Mouse (Mus musculus) CH12.LX (cell line): ENCODE measurements around the gene Bag1. TPM values are rescaled to one million over a fixed set of nuclear protein-coding genes. Genes with fewer than 3 reads are reported as not detected.

Experiments used
- DNase-seq: peaks from one replicate; pipeline ENCODE4 v3.0.0-alpha.2; 2013; ENCODE audit errors: extremely low read depth
- H3K27ac ChIP-seq: 2 replicates; pipeline ENCODE4 v1.5.1; 2012; ENCODE audit warnings: low read depth, mild to moderate bottlenecking, control low read depth, moderate library complexity; ENCODE audit not compliant: insufficient read depth
- H3K27me3 ChIP-seq: replicated peaks from 2 replicates; pipeline ENCODE3; 2012; ENCODE audit warnings: inconsistent platforms
- H3K36me3 ChIP-seq, 2 experiments: replicated peaks in 1 of 2; 2 replicates each; pipeline versions ENCODE3 to v1.6.1; 2012; ENCODE audit warnings: inconsistent platforms in 1 of 2, low read length in 1 of 2, mild to moderate bottlenecking in 1 of 2, mixed read lengths in 1 of 2, moderate library complexity in 1 of 2; ENCODE audit not compliant: control insufficient read depth in 1 of 2, insufficient read depth in 1 of 2
- H3K4me1 ChIP-seq, 2 experiments: 2 replicates each; pipeline ENCODE4 v1.6.1; 2012; ENCODE audit warnings: inconsistent platforms in 1 of 2, moderate library complexity in 1 of 2; ENCODE audit not compliant: insufficient read depth in 2 of 2, control insufficient read depth in 1 of 2
- H3K4me2 ChIP-seq: 2 replicates; pipeline ENCODE4 v1.6.1; 2012; ENCODE audit warnings: low read depth, mild to moderate bottlenecking, control low read depth; ENCODE audit not compliant: poor library complexity, insufficient read depth, severe bottlenecking
- H3K4me3 ChIP-seq, 3 experiments: fragments of 150-350 bp in 1 of 3; sonication (generic) in 1 of 3; replicated peaks in 1 of 3; 2 replicates each; pipeline versions ENCODE3 to v1.5.1; 2011 to 2012; ENCODE audit warnings: low read depth in 2 of 3, low read length in 2 of 3, mild to moderate bottlenecking in 2 of 3, moderate library complexity in 2 of 3, control low read depth in 1 of 3, improper control_type of control experiment in 1 of 3, inconsistent platforms in 1 of 3, mixed read lengths in 1 of 3; ENCODE audit not compliant: poor library complexity in 1 of 3
- H3K79me2 ChIP-seq: replicated peaks from 2 replicates; pipeline ENCODE4 v1.6.1; 2012; ENCODE audit warnings: mild to moderate bottlenecking, moderate library complexity; ENCODE audit not compliant: control insufficient read depth, poor library complexity, insufficient read depth, severe bottlenecking; ENCODE audit errors: extremely low read depth
- H3K9ac ChIP-seq: 2 replicates; pipeline ENCODE4 v1.6.1; 2012; ENCODE audit warnings: low read depth, mild to moderate bottlenecking, control low read depth, moderate library complexity; ENCODE audit not compliant: insufficient read depth
- H3K9me3 ChIP-seq: replicated peaks from 2 replicates; pipeline ENCODE3; 2012; ENCODE audit warnings: low read length, inconsistent platforms, mixed read lengths
- BHLHE40 ChIP-seq: IDR thresholded peaks from 2 replicates; pipeline ENCODE4 v1.6.1; 2011; ENCODE audit warnings: mild to moderate bottlenecking, low read depth, low read length, improper control_type of control experiment
- CHD1 ChIP-seq: IDR thresholded peaks from 2 replicates; pipeline ENCODE4 v1.6.1; 2012; ENCODE audit warnings: low read depth, low read length, improper control_type of control experiment, inconsistent platforms
- CHD2 ChIP-seq: IDR thresholded peaks from 2 replicates; pipeline ENCODE4 v1.6.1; 2011; ENCODE audit warnings: low read length, improper control_type of control experiment
- CTCF ChIP-seq, 2 experiments: IDR thresholded peaks in 1 of 2; conservative IDR thresholded peaks in 1 of 2; 2 replicates each; pipeline ENCODE4 v1.5.1; 2011 to 2012; ENCODE audit warnings: low read depth in 2 of 2, low read length in 2 of 2, improper control_type of control experiment in 1 of 2, inconsistent platforms in 1 of 2, mild to moderate bottlenecking in 1 of 2, moderate library complexity in 1 of 2
- E2F4 ChIP-seq: IDR thresholded peaks from 2 replicates; pipeline ENCODE4 v1.6.1; 2011; ENCODE audit warnings: low read depth, low read length, improper control_type of control experiment; ENCODE audit not compliant: insufficient replicate concordance
- ELF1 ChIP-seq: IDR thresholded peaks from 2 replicates; pipeline ENCODE4 v1.6.1; 2014; ENCODE audit warnings: low read depth, mild to moderate bottlenecking, inconsistent platforms, low read length, improper control_type of control experiment
- EP300 ChIP-seq: IDR thresholded peaks from 2 replicates; pipeline ENCODE4 v1.6.1; 2011; ENCODE audit warnings: low read length, improper control_type of control experiment
- ETS1 ChIP-seq: conservative IDR thresholded peaks from 2 replicates; pipeline ENCODE4 v1.6.1; 2012; ENCODE audit warnings: low read depth, mild to moderate bottlenecking, inconsistent platforms, low read length, improper control_type of control experiment, moderate library complexity
- GABPA ChIP-seq: IDR thresholded peaks from 2 replicates; pipeline ENCODE4 v1.6.1; 2012; ENCODE audit warnings: low read depth, low read length, improper control_type of control experiment, inconsistent platforms; ENCODE audit not compliant: insufficient replicate concordance
- HCFC1 ChIP-seq: IDR thresholded peaks from 2 replicates; pipeline ENCODE4 v1.6.1; 2012; ENCODE audit warnings: low read depth, mild to moderate bottlenecking, inconsistent platforms, low read length, improper control_type of control experiment
- IRF4 ChIP-seq: IDR thresholded peaks from 2 replicates; pipeline ENCODE4 v1.6.1; 2014; ENCODE audit warnings: low read depth, mild to moderate bottlenecking, inconsistent platforms, low read length, improper control_type of control experiment
- JUN ChIP-seq: IDR thresholded peaks from 2 replicates; pipeline ENCODE4 v1.6.1; 2011; ENCODE audit warnings: low read depth, mild to moderate bottlenecking, low read length, improper control_type of control experiment, moderate library complexity; ENCODE audit not compliant: insufficient read depth
- JUND ChIP-seq: conservative IDR thresholded peaks from 2 replicates; pipeline ENCODE4 v1.6.1; 2011; ENCODE audit warnings: low read depth, low read length, improper control_type of control experiment
- KAT2A ChIP-seq: IDR thresholded peaks from 2 replicates; pipeline ENCODE4 v1.6.1; 2012; ENCODE audit warnings: low read length, improper control_type of control experiment, inconsistent platforms; ENCODE audit not compliant: insufficient replicate concordance
- MAFK ChIP-seq: IDR thresholded peaks from 2 replicates; pipeline ENCODE4 v1.6.1; 2011; ENCODE audit warnings: low read length, improper control_type of control experiment; ENCODE audit not compliant: insufficient replicate concordance
- MAX ChIP-seq: IDR thresholded peaks from 2 replicates; pipeline ENCODE4 v1.6.1; 2011; ENCODE audit warnings: low read length, improper control_type of control experiment
- MAZ ChIP-seq: IDR thresholded peaks from 2 replicates; pipeline ENCODE4 v1.6.1; 2012; ENCODE audit warnings: low read depth, mild to moderate bottlenecking, inconsistent platforms, low read length, improper control_type of control experiment, moderate library complexity
- MEF2A ChIP-seq: IDR thresholded peaks from 2 replicates; pipeline ENCODE4 v1.6.1; 2014; ENCODE audit warnings: low read depth, mild to moderate bottlenecking, inconsistent platforms, low read length, improper control_type of control experiment, borderline replicate concordance
- MXI1 ChIP-seq: IDR thresholded peaks from 2 replicates; pipeline ENCODE4 v1.6.1; 2011; ENCODE audit warnings: mild to moderate bottlenecking, low read depth, low read length, improper control_type of control experiment
- MYC ChIP-seq: IDR thresholded peaks from 2 replicates; pipeline ENCODE4 v1.6.1; 2011; ENCODE audit warnings: low read depth, mild to moderate bottlenecking, improper control_type of control experiment, low read length
- NELFE ChIP-seq: IDR thresholded peaks from 2 replicates; pipeline ENCODE4 v1.6.1; 2011; ENCODE audit warnings: low read depth, low read length, improper control_type of control experiment
- NRF1 ChIP-seq: IDR thresholded peaks from 2 replicates; pipeline ENCODE4 v1.6.1; 2014; ENCODE audit warnings: low read depth, mild to moderate bottlenecking, inconsistent platforms, low read length, improper control_type of control experiment, moderate library complexity
- PAX5 ChIP-seq: IDR thresholded peaks from 2 replicates; pipeline ENCODE4 v1.6.1; 2012; ENCODE audit warnings: low read length, inconsistent platforms, mixed read lengths
- POLR2A ChIP-seq: IDR thresholded peaks from 2 replicates; pipeline ENCODE4 v1.6.1; 2011; ENCODE audit warnings: low read depth, mild to moderate bottlenecking, improper control_type of control experiment, low read length
- POLR2AphosphoS2 ChIP-seq: IDR thresholded peaks from 2 replicates; pipeline ENCODE4 v1.6.1; 2011; ENCODE audit warnings: low read depth, low read length, improper control_type of control experiment
- RAD21 ChIP-seq: IDR thresholded peaks from 2 replicates; pipeline ENCODE4 v1.6.1; 2011; ENCODE audit warnings: low read depth, mild to moderate bottlenecking, low read length, improper control_type of control experiment, moderate library complexity
- RCOR1 ChIP-seq: conservative IDR thresholded peaks from 2 replicates; pipeline ENCODE4 v1.6.1; 2012; ENCODE audit warnings: low read depth, mild to moderate bottlenecking, inconsistent platforms, low read length, improper control_type of control experiment
- SIN3A ChIP-seq: IDR thresholded peaks from 2 replicates; pipeline ENCODE4 v1.6.1; 2012; ENCODE audit warnings: low read length, improper control_type of control experiment, inconsistent platforms
- SMC3 ChIP-seq: IDR thresholded peaks from 2 replicates; pipeline ENCODE4 v1.6.1; 2011; ENCODE audit warnings: low read depth, low read length, improper control_type of control experiment
- TBP ChIP-seq: conservative IDR thresholded peaks from 2 replicates; pipeline ENCODE4 v1.6.1; 2011; ENCODE audit warnings: low read depth, low read length, improper control_type of control experiment
- TCF12 ChIP-seq: IDR thresholded peaks from 2 replicates; pipeline ENCODE4 v1.6.1; 2014; ENCODE audit warnings: low read depth, mild to moderate bottlenecking, inconsistent platforms, low read length, improper control_type of control experiment
- UBTF ChIP-seq: IDR thresholded peaks from 2 replicates; pipeline ENCODE4 v1.6.1; 2012; ENCODE audit warnings: low read depth, mild to moderate bottlenecking, inconsistent platforms, low read length, improper control_type of control experiment, moderate library complexity
- USF1 ChIP-seq: IDR thresholded peaks from 2 replicates; pipeline ENCODE4 v1.6.1; 2014; ENCODE audit warnings: low read depth, mild to moderate bottlenecking, inconsistent platforms, low read length, improper control_type of control experiment
- USF2 ChIP-seq: conservative IDR thresholded peaks from 2 replicates; pipeline ENCODE4 v1.6.1; 2011; ENCODE audit warnings: low read depth, low read length, improper control_type of control experiment
- ZC3H11A ChIP-seq: IDR thresholded peaks from 2 replicates; pipeline ENCODE4 v1.6.1; 2012; ENCODE audit warnings: low read depth, mild to moderate bottlenecking, inconsistent platforms, low read length, improper control_type of control experiment
- ZKSCAN1 ChIP-seq: IDR thresholded peaks from 2 replicates; pipeline ENCODE4 v1.6.1; 2012; ENCODE audit warnings: low read depth, inconsistent platforms, low read length, improper control_type of control experiment, borderline replicate concordance
- ZMIZ1 ChIP-seq: IDR thresholded peaks from 2 replicates; pipeline ENCODE4 v1.6.1; 2012; ENCODE audit warnings: low read depth, mild to moderate bottlenecking, inconsistent platforms, low read length, improper control_type of control experiment
- ZNF384 ChIP-seq: IDR thresholded peaks from 2 replicates; pipeline ENCODE4 v1.6.1; 2012; ENCODE audit warnings: low read depth, low read length, improper control_type of control experiment, inconsistent platforms
- dilution Hi-C: fragments of 300-500 bp; cut with MboI; formaldehyde crosslinking; loops from 2 replicates; pipeline ENCODE4 v1.14.3; 2020; ENCODE audit warnings: low sequenced_read_pairs; ENCODE audit not compliant: extremely low pct_unique_long_range_greater_than_20kb, extremely low pct_ligation_motif_present
- in situ Hi-C: fragments of 300-500 bp; cut with MboI; formaldehyde crosslinking; loops from 3 replicates; pipeline ENCODE4 v1.14.3; 2019; ENCODE audit warnings: low sequenced_read_pairs, low pct_ligation_motif_present, low pct_unique_long_range_greater_than_20kb, mixed read lengths
- polyA plus RNA-seq: library from polyadenylated mRNA; unstranded; fragments of >175 nt; gene quantifications from 2 replicates; pipeline ENCODE4 v1.2.1, GENCODE M21; 2012; ENCODE audit warnings: low read depth; ENCODE audit not compliant: insufficient read length
- total RNA-seq, 2 experiments: library from RNA; depleted of rRNA; stranded (reverse); fragments of 300-350 nt in 1 of 2; fragments of >200 nt in 1 of 2; gene quantifications; 2 replicates each; pipeline ENCODE4 v1.2.3; 2012 to 2014

The Bag1 gene
- 105 and 123 TPM in 2 replicates for total RNA-seq (2012; rRNA removed)
- 149 and 190 TPM in 2 replicates for total RNA-seq (2014; rRNA removed)
- polyA plus RNA-seq: 161 and 193 TPM in 2 replicates

GRCm38 (mm10) chr4:40948160-40948708 is at the start of gene Bag1, which contains the start of gene Chmp5:
Bag1 (minus strand) TSS chr4:40948294.
Chmp5 (plus strand) TSS chr4:40948407.
- no peaks in the 10 kb centered on the region for H3K27me3 ChIP-seq
- peak within 1 kb of the TSS; percentile 94 for H3K9ac ChIP-seq
- H3K36me3 ChIP-seq: peaks cover 20 to 64% of the 10 kb centered on the region in 2 experiments
- peaks cover 28% of the 10 kb centered on the region for H3K79me2 ChIP-seq
- dilution Hi-C loops (no loop called here), in situ Hi-C loops (no loop called here)
- peaks cover 9 to 35% of the 10 kb centered on the region in 2 experiments; a peak in 3 of 4 replicates for H3K4me1 ChIP-seq
- peak within 1 kb of the TSS; percentile 89 to 97 (median 95) for H3K4me3 ChIP-seq
- H3K27ac ChIP-seq: peak within 1 kb of the TSS; percentile 49
- peak; percentile 98 for DNase-seq
- peak within 1 kb of the TSS; percentile 96 for H3K4me2 ChIP-seq
- no peaks in the 10 kb centered on the region for H3K9me3 ChIP-seq
- TF ChIP-seq JUND (no peak), MXI1 (no peak), USF1 (no peak), RCOR1 (peak; percentile 69; the same call in 1 of the 2 replicates), TCF12 (peak; percentile 73), CTCF (conservative IDR thresholded peaks at IDR 0.05 in 1 of 2, IDR thresholded peaks at IDR 0.05 in 1 of 2; ENCODE audit: low read depth in 2 of 2, low read length in 2 of 2) (no peak), UBTF (no peak), SIN3A (peak; percentile 94), MEF2A (peak; percentile 74; the same call in 1 of the 2 replicates), CHD2 (peak; percentile 66), MAFK (no peak), ELF1 (peak; percentile 98), GABPA (no peak), NELFE (peak; percentile 56), ETS1 (peak; percentile 64), ZMIZ1 (peak; percentile 64), JUN (no peak), MAX (no peak), IRF4 (peak; percentile 79), USF2 (no peak), POLR2AphosphoS2 (no peak), KAT2A (peak; percentile 80; the same call in 1 of the 2 replicates), E2F4 (no peak), POLR2A (peak; percentile 84), RAD21 (no peak; the same call in 1 of the 2 replicates), ZC3H11A (no peak), CHD1 (no peak), NRF1 (peak; percentile 99), ZNF384 (peak; percentile 16; the same call in 1 of the 2 replicates), PAX5 (no peak), MYC (no peak), MAZ (peak; percentile 98), EP300 (no peak), SMC3 (no peak), HCFC1 (peak; percentile 85), BHLHE40 (no peak), ZKSCAN1 (no peak), TBP (peak; percentile 46; the same call in 1 of the 2 replicates)
